Mouse (Mus musculus) lung, adult 2 months (tissue): Measurements from ENCODE around the gene Fam114a2. TPM values are rescaled to one million over a fixed set of nuclear protein-coding genes. Genes with fewer than 3 reads are reported as not detected.
A peak's percentile ranks its signal among the peaks of the same experiment; 100 is the strongest.

Source experiments
- DNase-seq: peaks from one replicate; pipeline ENCODE4 v3.0.0; 2022
- H3K4me1 ChIP-seq: fragments of 200-500 bp; 2 replicates; pipeline ENCODE4 v1.6.1; 2011; ENCODE audit warnings: low read length; ENCODE audit not compliant: control insufficient read depth, insufficient read depth
- H3K4me3 ChIP-seq: fragments of 200-500 bp; replicated peaks from 2 replicates; pipeline ENCODE3; 2011; ENCODE audit warnings: low read depth, mild to moderate bottlenecking, control low read depth, low read length; ENCODE audit errors: extremely low read depth
- CTCF ChIP-seq: fragments of 200-500 bp; IDR thresholded peaks from 2 replicates; pipeline ENCODE4 v1.5.1; 2011; ENCODE audit warnings: mild to moderate bottlenecking, low read length, control low read depth; ENCODE audit not compliant: insufficient read depth
- POLR2A ChIP-seq: fragments of 200-500 bp; IDR thresholded peaks from 2 replicates; pipeline ENCODE4 v1.6.1; 2011; ENCODE audit warnings: low read depth, mild to moderate bottlenecking, control low read depth, low read length, borderline replicate concordance; ENCODE audit errors: extremely low read depth
- WGBS: fragments of 180-500 bp; shearing (Covaris S2); methylation state at CpG from one replicate; pipeline ENCODE4 v1.1.7; 2018; 5-methylcytosine and 5-hydroxymethylcytosine counted together
- polyA plus RNA-seq: library from polyadenylated mRNA; depleted of rRNA; stranded (reverse); fragments of >200 nt; gene quantifications from 2 replicates; pipeline ENCODE4 v1.2.3, GENCODE M21; 2012

Gene Fam114a2
- polyA plus RNA-seq, 1 experiment = 30.6 TPM

DNA sequence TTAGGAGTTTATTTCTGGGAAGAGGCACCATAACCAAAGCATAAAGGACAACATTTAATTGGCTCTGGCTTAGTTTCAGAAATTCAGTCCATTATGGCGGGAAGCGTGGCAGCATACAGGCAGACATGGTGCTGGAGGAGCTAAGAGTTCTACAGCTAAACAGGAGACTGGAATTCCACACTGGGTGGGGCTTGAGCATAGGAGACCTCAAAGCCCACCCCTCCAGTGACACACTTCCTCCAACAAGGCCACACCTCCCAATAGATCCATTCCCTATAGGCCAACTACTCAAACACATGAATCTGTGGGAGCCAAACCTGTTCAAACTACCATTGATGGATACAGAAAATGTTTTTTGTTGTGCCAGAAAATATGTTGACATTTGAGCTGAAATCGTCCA is 2.8 kb upstream of the Fam114a2 start:
- TF ChIP-seq CTCF (no peak), POLR2A (no peak)
- H3K4me3 ChIP-seq = no peak overlapping the region
- no peak for DNase-seq
- peaks cover 15% of the 10 kb centered on the region for H3K4me1 ChIP-seq
- WGBS = 92% methylated on average over 3 of the region's 3 CpGs

DNA sequence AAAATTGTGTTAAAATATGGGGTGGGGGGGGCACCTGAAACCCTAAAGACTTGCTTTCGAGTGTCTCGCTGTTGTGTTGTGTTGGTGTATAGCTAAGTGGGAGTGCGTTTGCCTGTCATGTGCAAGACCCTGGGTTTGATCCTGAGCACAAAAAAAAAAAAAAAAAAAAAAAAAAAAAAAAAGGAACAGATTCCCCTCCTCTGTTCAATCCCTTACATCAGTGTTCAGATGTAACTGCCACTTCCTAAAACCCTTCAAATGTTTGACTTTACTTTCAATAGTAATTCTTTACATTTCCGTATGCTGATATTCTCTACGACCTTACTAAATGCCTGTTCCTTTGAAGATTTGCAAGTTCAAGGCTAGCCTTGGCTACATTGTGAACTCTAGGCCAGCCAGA is 887 bp upstream of the Fam114a2 start:
- Histone ChIP-seq H3K4me3 (peak overlapping the region; percentile 29), H3K4me1 (peaks cover 10% of the 10 kb centered on the region)
- DNase-seq = no peak
- no peak for TF ChIP-seq POLR2A
- no peak for TF ChIP-seq CTCF
- 55% methylated on average over 5 of the region's 5 CpGs for WGBS

DNA sequence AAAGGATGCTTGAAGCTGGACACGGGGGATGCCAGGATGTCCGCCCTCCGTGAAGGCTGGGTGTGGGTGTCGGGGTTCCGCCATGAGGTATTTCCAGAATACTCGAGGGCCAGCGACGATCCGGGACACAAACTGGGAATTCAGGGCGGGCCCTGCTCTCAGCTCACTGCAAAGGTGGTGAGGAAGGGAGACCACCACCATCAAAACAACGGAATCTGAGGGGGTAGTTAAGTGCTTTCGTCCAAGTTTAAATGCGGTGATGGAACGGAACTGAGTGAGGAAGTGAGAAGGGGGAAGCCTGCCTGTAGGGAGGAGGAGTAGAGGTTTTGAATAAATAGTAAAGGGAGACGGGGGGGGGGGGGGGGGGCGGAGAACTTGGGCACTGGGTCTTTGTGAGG is 333 bp upstream of the Fam114a2 start:
- DNase-seq = no peak
- WGBS = 2% methylated on average over 15 of the region's 16 CpGs
- peaks cover 5% of the 10 kb centered on the region; the same call in 1 of the 2 replicates for H3K4me1 ChIP-seq
- H3K4me3 ChIP-seq = peak overlapping the region; percentile 98
- TF ChIP-seq CTCF = no peak
- TF ChIP-seq POLR2A = no peak; the same call in 1 of the 2 replicates

DNA sequence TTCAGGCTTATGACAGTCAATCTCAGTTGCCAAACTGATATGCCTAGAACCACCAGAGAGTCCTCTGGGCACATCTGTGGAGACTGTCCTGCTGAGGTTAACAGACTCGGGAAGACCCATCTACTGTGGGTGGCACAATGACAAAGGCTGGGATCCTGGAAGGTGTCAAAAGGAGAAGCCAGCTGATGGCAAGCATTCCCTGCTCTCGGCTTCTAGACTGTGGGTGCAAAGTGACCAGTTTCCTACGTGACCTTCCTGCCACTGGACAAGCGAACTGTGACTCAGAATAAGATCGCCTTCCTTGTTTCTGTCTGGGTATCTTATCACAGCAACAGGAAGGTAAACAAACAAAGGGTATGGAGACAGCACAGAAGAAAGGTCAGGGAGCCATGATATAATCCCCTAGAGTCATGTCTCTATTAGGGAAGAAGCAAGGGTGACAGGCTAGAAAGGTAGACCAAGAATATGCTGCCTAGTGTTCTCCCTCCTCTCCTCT is 1.4 kb downstream of the Fam114a2 start:
- TF ChIP-seq CTCF (no peak), POLR2A (no peak)
- peaks cover 5% of the 10 kb centered on the region; the same call in 1 of the 2 replicates for H3K4me1 ChIP-seq
- no peak overlapping the region for H3K4me3 ChIP-seq
- DNase-seq = no peak
- 33% methylated on average over 5 of the region's 5 CpGs for WGBS

DNA sequence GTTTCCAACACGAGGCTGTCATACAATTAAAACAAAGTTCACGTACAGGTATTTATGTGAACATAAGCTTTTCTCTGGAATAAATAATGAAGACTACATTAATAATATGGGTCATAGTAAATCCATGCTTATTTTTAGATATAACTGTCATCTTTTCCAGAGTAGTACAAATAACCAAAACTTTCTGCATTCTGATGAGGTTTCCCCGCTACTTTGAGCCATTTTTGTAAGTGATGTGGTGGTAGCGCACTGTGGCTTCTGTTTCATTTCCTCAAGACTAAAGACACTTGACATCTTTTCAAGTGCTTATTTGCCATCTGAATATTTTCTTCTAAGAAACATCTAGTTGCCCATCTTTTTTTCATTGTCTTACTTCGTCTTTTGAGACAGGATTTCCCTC is 3.2 kb downstream of the Fam114a2 start:
- 87% methylated on average over 5 of the region's 5 CpGs for WGBS

DNA sequence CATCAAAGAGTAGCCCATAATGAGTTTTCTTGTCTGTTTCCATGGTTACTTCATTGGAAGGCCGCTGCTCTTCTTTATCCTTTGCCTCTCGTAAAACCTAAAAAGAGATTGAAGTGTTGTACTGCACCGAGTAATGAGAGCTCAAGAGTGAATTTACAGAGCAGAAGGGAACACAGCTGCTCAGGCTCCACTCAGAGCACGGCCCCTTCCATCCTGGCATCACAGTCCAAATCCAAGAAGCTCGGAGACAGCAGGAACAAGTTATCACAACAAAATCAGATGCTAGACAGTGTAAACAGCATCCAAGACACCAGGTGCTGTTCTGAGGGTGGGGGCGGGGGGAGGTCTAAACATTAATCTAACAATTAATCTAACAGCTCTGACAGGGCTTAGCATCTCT is 11.5 kb downstream of the Fam114a2 start:
- DNase-seq = no peak
- WGBS = 77% methylated on average over 6 of the region's 6 CpGs
- H3K4me3 ChIP-seq = no peak overlapping the region
- H3K4me1 ChIP-seq = no peaks in the 10 kb centered on the region
- no peak for TF ChIP-seq POLR2A
- TF ChIP-seq CTCF = no peak

More for the DNA sequence above, 3.2 kb downstream of the Fam114a2 start:
- H3K4me1 ChIP-seq = peaks cover 5% of the 10 kb centered on the region; the same call in 1 of the 2 replicates
- H3K4me3 ChIP-seq = no peak overlapping the region
- DNase-seq = no peak
- no peak for TF ChIP-seq POLR2A
- TF ChIP-seq CTCF = no peak

DNA sequence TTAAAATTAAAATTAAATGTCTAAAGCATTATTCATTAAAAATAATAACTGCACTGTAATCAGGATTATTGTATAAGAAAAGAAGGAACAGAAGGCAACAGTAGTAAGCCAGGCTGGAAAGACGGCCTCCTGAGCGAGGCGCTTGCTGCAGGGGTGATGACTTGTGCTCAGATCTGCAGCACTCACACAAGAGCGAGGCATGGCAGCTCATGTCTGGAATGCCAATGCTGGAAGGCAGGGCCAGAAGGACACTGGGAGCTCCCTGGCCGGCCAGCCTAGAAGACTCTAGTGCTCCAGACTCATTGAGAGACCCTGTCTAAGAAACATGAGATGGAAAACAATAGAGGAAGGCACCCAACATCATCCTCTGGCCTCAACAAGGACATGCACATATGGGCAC is 15.3 kb downstream of the Fam114a2 start:
- 84% methylated on average over 5 of the region's 5 CpGs for WGBS
- no peak overlapping the region for H3K4me3 ChIP-seq
- H3K4me1 ChIP-seq = no peaks in the 10 kb centered on the region
- DNase-seq = no peak
- TF ChIP-seq POLR2A = no peak
- TF ChIP-seq CTCF = no peak

DNA sequence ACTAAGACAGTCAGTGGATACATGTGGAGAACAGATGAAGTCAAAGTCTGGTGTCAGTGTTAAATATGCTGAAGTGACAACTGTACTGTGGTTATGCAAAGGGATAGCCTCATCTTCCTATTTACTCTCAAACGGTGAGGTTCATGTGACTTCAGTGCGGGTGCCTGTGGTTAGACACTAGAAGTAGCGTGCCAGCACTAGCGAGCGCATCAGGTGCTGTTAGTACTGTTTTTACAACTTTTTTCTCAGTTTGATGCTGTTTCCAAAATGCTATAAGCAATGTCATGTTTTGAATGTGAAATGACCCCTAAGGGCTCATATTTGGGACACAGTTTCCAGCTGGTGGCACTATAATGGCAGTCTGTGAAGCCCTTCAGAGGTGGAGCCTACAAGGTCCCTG is 20.2 kb downstream of the Fam114a2 start:
- no peak overlapping the region for H3K4me3 ChIP-seq
- H3K4me1 ChIP-seq = no peaks in the 10 kb centered on the region
- no peak for TF ChIP-seq POLR2A
- 93% methylated on average over 5 of the region's 5 CpGs for WGBS
- DNase-seq = no peak

DNA sequence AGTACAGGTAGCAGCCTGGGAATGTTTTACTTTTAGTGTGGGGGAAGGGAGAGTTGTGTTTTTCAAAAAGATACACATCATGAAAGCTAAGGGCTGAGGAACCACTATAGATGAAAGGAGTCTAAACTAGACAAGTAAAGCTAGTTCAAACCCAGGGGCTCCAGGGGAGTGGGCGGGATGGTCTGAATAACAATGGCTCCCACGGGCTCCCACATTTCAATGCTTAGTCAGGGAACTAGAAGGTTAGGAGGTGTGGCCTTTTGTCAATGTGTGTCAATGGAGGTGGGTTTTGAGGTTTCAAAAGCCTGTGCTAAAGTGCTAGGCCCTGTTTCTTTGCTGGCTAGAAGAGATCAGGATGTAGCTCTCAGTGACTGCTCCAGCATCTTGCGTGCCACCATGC is 20.7 kb downstream of the Fam114a2 start:
- no peak for DNase-seq
- WGBS = 79% methylated on average over 3 of the region's 3 CpGs
- TF ChIP-seq CTCF = no peak
- no peak for TF ChIP-seq POLR2A

DNA sequence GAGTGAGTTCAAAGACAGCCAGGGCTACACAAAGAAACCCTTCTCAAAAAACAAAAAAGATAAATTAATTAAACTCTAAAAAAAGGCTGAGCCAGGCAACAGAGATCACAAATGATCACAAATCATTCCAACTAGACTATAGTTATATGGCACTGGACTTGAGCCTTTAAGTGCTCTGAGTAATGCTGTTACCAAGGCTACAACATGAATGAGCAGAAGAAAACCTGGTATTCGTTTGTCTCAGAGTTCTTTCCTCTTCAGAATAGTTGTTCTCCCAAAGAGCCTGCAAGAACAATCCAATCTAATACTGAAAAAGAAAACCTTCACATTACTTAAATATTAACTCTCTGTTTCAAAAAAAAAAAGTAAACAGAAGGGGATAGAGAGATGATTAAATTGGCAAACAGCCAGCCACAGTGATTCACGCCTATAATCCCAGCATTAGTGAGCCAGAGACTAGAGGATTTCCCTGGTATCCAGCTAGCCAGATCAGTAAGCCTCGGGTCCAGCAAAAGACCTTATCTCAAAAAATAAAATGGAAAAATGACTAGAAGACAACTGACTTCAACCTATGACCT is 21.9 kb downstream of the Fam114a2 start:
- 54% methylated on average over 3 of the region's 3 CpGs for WGBS
- no peak for DNase-seq
- no peak overlapping the region for H3K4me3 ChIP-seq
- H3K4me1 ChIP-seq = no peaks in the 10 kb centered on the region
- TF ChIP-seq CTCF (no peak), POLR2A (no peak)

More for the DNA sequence above, 20.7 kb downstream of the Fam114a2 start:
- no peak overlapping the region for H3K4me3 ChIP-seq
- H3K4me1 ChIP-seq = no peaks in the 10 kb centered on the region

DNA sequence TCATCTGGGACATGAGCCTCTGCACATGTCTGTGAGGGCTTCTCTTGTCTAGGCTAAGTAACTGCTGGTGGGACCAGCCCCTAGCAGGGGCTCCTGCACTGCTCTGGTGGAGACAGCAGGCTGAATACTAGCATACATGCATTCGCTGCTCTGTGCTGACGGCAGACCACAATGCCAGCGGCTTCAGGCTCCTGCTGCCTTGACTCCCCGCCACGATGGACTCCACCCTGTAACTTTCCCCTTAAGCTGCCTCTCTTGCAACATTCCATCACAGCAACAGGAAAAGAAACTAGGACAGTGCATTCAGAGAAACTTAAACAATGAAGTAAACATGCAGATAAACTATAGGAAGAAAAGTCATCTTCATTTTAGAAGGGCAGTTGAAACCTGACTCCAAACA is 30.0 kb downstream of the Fam114a2 start:
- WGBS = 43% methylated on average over 5 of the region's 5 CpGs
- TF ChIP-seq CTCF (no peak), POLR2A (no peak)
- Histone ChIP-seq H3K4me1 (0 out of 2 replicates have a peak, but pooled peaks cover 3% of the 10 kb centered on the region), H3K4me3 (no peak overlapping the region)
- DNase-seq = no peak

DNA sequence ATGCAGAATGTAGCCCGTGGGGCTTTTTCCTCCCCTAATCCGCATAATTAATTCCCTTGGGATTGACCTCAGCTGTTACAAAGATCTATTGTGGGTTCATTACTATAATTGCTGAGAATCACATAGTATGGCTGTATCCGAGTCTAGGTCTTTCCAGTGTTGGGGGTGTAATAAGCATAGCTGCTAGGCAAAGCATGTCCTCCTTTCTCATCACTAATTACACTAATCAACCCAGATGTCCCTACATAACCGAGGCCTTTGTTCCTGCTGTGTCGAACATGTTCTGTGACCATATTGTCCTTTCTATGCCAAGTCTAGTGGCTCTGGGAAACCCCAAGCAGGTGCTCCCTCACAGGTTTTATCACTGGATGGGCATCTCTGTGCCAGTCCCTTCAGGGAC is 40.3 kb downstream of the Fam114a2 start:
- WGBS = 89% methylated on average over 5 of the region's 5 CpGs
- TF ChIP-seq CTCF = no peak

More for the DNA sequence above, 40.3 kb downstream of the Fam114a2 start:
- Histone ChIP-seq H3K4me3 (no peak overlapping the region), H3K4me1 (no peaks in the 10 kb centered on the region)
- DNase-seq = no peak
